Mouse (Mus musculus) erythroblast, embryonic 14.5 days (primary cell): ENCODE data around the gene Ninj2.

Experiments used
- GATA1 ChIP-seq: IDR thresholded peaks from 2 replicates; pipeline ENCODE4 v1.6.1; 2012; ENCODE audit warnings: low read length, inconsistent platforms, mixed read lengths
- TAL1 ChIP-seq: IDR thresholded peaks from 3 replicates; pipeline ENCODE4 v1.6.1; 2012; ENCODE audit warnings: low read length, inconsistent platforms, mixed read lengths

- no peak for TF ChIP-seq GATA1
- no peak for TF ChIP-seq TAL1
Measured at GRCm38 (mm10) chr6:120193174-120193573, 100.0 kb downstream of the Ninj2 start.
